Mouse (Mus musculus) cerebellum, postnatal 10 days (tissue): Measurements from ENCODE around the gene Llgl1.
A peak's percentile ranks its signal among the peaks of the same experiment; 100 is the strongest.

Source experiments
- DNase-seq, 2 experiments: peaks; one replicate each; pipeline ENCODE4 v3.0.0; 2021; ENCODE audit warnings: mixed read lengths in 2 of 2

Llgl1 gene

GRCm38 (mm10) chr11:60726601-60727391 lies 27.3 kb downstream of the Llgl1 start, which contains the start of gene Flii:
TSS of gene Flii (minus strand) at chr11:60727263.
- DNase-seq = peak; percentile 87 to 91

- DNase-seq = peak; percentile 45 to 58
Measured at GRCm38 (mm10) chr11:60727392-60728140, 28.0 kb downstream of the Llgl1 start.

GRCm38 (mm10) chr11:60728260-60728761 lies 28.8 kb downstream of the Llgl1 start, which contains the start of gene Mief2:
TSS of gene Mief2 (plus strand) at chr11:60728398.
- DNase-seq = peak; percentile 96 to 97

GRCm38 (mm10) chr11:60729217-60729641 lies 29.7 kb downstream of the Llgl1 start:
- DNase-seq = no peak

- no peak for DNase-seq
Measured at GRCm38 (mm10) chr11:60730169-60730568, 30.6 kb downstream of the Llgl1 start.

- no peak for DNase-seq
Measured at GRCm38 (mm10) chr11:60731251-60731650, 31.7 kb downstream of the Llgl1 start.

- no peak for DNase-seq
Measured at GRCm38 (mm10) chr11:60734206-60734605, 34.7 kb downstream of the Llgl1 start.

GRCm38 (mm10) chr11:60735191-60735590 lies 35.7 kb downstream of the Llgl1 start:
- DNase-seq = no peak

- no peak for DNase-seq
Measured at GRCm38 (mm10) chr11:60736491-60736890, 37.0 kb downstream of the Llgl1 start.

- no peak for DNase-seq
Measured at GRCm38 (mm10) chr11:60737450-60737849, 37.9 kb downstream of the Llgl1 start.

- DNase-seq = no peak
Measured at GRCm38 (mm10) chr11:60740321-60740720, 40.8 kb downstream of the Llgl1 start.

- DNase-seq = no peak
Measured at GRCm38 (mm10) chr11:60755570-60755969, 56.0 kb downstream of the Llgl1 start.

GRCm38 (mm10) chr11:60761681-60762080 lies 62.2 kb downstream of the Llgl1 start:
- no peak for DNase-seq
